Mouse (Mus musculus) forebrain, postnatal 0 days (tissue): ENCODE data around the gene Cela2a. TPM values are rescaled to one million over a fixed set of nuclear protein-coding genes. Genes with fewer than 3 reads are reported as not detected.

Experiments used
- ATAC-seq: fragments of 200-750 bp; cut with Nextera tagmentation; 2 replicates; pipeline ENCODE4 v1.8.0; 2017; ENCODE audit warnings: mild to moderate bottlenecking, moderate library complexity
- DNase-seq: peaks from one replicate; pipeline ENCODE4 v3.0.0-alpha.2; 2015
- H3K27ac ChIP-seq: fragments of 300-500 bp; sonication (generic); 2 replicates; pipeline ENCODE4 v1.5.1; 2014; ENCODE audit warnings: low read depth, mild to moderate bottlenecking, antibody characterized with exemption, low read length, moderate library complexity, mixed read lengths
- H3K27me3 ChIP-seq: fragments of 300-500 bp; sonication (generic); 2 replicates; pipeline ENCODE4 v1.6.1; 2014; ENCODE audit warnings: mild to moderate bottlenecking, low read length, mixed read lengths; ENCODE audit not compliant: insufficient read depth
- H3K36me3 ChIP-seq: fragments of 300-500 bp; sonication (generic); 2 replicates; pipeline ENCODE4 v1.6.1; 2014; ENCODE audit warnings: mild to moderate bottlenecking, moderate library complexity; ENCODE audit not compliant: insufficient read depth
- H3K4me1 ChIP-seq: fragments of 300-500 bp; sonication (generic); 2 replicates; pipeline ENCODE4 v1.6.1; 2014; ENCODE audit warnings: antibody characterized with exemption; ENCODE audit not compliant: insufficient read depth
- H3K4me2 ChIP-seq: fragments of 300-500 bp; sonication (generic); 2 replicates; pipeline ENCODE4 v1.6.1; 2014; ENCODE audit warnings: low read depth, mild to moderate bottlenecking, moderate library complexity
- H3K4me3 ChIP-seq: fragments of 300-500 bp; sonication (generic); 2 replicates; pipeline ENCODE4 v1.5.1; 2014; ENCODE audit warnings: low read depth, low read length, mixed read lengths
- H3K9ac ChIP-seq: fragments of 300-500 bp; sonication (generic); 2 replicates; pipeline ENCODE4 v1.6.1; 2014; ENCODE audit warnings: mild to moderate bottlenecking
- H3K9me3 ChIP-seq: fragments of 300-500 bp; sonication (generic); 2 replicates; pipeline ENCODE4 v1.6.1; 2016; ENCODE audit warnings: low read length
- CTCF ChIP-seq: sonication (generic); IDR thresholded peaks from 2 replicates; pipeline ENCODE4 v1.5.1; 2016; ENCODE audit warnings: antibody characterized with exemption, control low read depth, low read depth
- WGBS: fragments of 180-500 bp; shearing (Covaris S2); extraction: QIAGEN DNeasy Blood & Tissue Kit; methylation state at CpG from one replicate; pipeline ENCODE4 v1.1.7; 2014; 5-methylcytosine and 5-hydroxymethylcytosine counted together
- polyA plus RNA-seq: library from polyadenylated mRNA; unstranded; fragments of >200 nt; fragmentation: Nextera tagmentation; extraction: Ambion mirVana; gene quantifications from 2 replicates; pipeline ENCODE4 v1.2.1, GENCODE M21; 2015
- total RNA-seq: library from RNA; depleted of rRNA; stranded (reverse); fragments of >200 nt; gene quantifications from 2 replicates; pipeline ENCODE4 v1.2.3, GENCODE M21; 2014

Cela2a gene
- total and polyA plus RNA-seq, 2 experiments from 2014 or later = 0.39 TPM; not detected in 1

- no peak overlapping the region for H3K4me2 ChIP-seq
- no peak overlapping the region for H3K9ac ChIP-seq
- H3K27ac ChIP-seq = no peak overlapping the region
- ATAC-seq = no peak
- 80% methylated on average over 7 of the region's 7 CpGs for WGBS
- DNase-seq = no peak
- H3K36me3 ChIP-seq = no peaks in the 10 kb centered on the region
- no peaks in the 10 kb centered on the region for H3K9me3 ChIP-seq
- H3K27me3 ChIP-seq = no peaks in the 10 kb centered on the region
- no peaks in the 10 kb centered on the region for H3K4me1 ChIP-seq
- no peak for TF ChIP-seq CTCF
- H3K4me3 ChIP-seq = no peak overlapping the region
Observed at GRCm38 (mm10) chr4:141831361-141831760, 5.4 kb upstream of the Cela2a start.

GRCm38 (mm10) chr4:141830381-141830780 is 4.4 kb upstream of the Cela2a start:
- H3K27ac ChIP-seq = no peak overlapping the region
- TF ChIP-seq CTCF = no peak
- DNase-seq (no peak), ATAC-seq (no peak)
- no peak overlapping the region for H3K4me2 ChIP-seq
- no peaks in the 10 kb centered on the region for H3K27me3 ChIP-seq
- no peaks in the 10 kb centered on the region for H3K4me1 ChIP-seq
- H3K36me3 ChIP-seq = no peaks in the 10 kb centered on the region
- H3K9ac ChIP-seq = no peak overlapping the region
- WGBS = 44% methylated on average over 11 of the region's 11 CpGs
- no peaks in the 10 kb centered on the region for H3K9me3 ChIP-seq
- no peak overlapping the region for H3K4me3 ChIP-seq

- WGBS = 71% methylated on average over 4 of the region's 4 CpGs
- no peaks in the 10 kb centered on the region for H3K27me3 ChIP-seq
- no peak overlapping the region for H3K4me2 ChIP-seq
- DNase-seq = no peak
- no peak for TF ChIP-seq CTCF
- ATAC-seq = no peak
- no peaks in the 10 kb centered on the region for H3K9me3 ChIP-seq
- no peak overlapping the region for H3K9ac ChIP-seq
- no peak overlapping the region for H3K27ac ChIP-seq
- no peaks in the 10 kb centered on the region for H3K36me3 ChIP-seq
- no peak overlapping the region for H3K4me3 ChIP-seq
- no peaks in the 10 kb centered on the region for H3K4me1 ChIP-seq
Observed at GRCm38 (mm10) chr4:141828177-141828576, 2.2 kb upstream of the Cela2a start.

- no peak for ATAC-seq
- H3K4me2 ChIP-seq = no peak overlapping the region
- WGBS = 95% methylated on average over 2 of the region's 2 CpGs
Observed at GRCm38 (mm10) chr4:141827401-141827800, 1.4 kb upstream of the Cela2a start.

DNA sequence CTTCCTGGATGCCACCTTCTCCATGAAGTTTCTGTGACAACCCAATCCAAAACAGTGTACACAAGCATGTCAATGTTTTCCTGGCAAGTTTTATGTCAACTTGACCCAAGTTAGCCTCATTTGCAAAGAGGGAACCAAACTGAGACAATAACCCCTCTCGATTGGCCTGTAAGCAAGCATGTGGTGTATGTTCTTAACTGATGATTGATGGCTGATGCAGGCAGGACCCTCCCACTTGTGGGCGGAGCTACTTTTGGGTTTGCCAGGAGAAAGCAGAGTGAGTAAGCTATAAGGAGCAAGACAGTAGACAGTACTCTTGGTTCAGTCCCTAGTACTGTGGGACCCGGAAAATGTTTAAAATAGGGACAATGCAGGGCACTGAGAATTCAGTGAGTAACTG is 3.0 kb downstream of the Cela2a start:
- Histone ChIP-seq H3K9ac (no peak overlapping the region), H3K4me1 (no peaks in the 10 kb centered on the region), H3K36me3 (no peaks in the 10 kb centered on the region), H3K9me3 (no peaks in the 10 kb centered on the region), H3K4me3 (no peak overlapping the region), H3K4me2 (no peak overlapping the region), H3K27ac (no peak overlapping the region), H3K27me3 (no peaks in the 10 kb centered on the region)
- no peak for DNase-seq
- ATAC-seq = peak; percentile 50; the same call in 1 of the 2 replicates
- WGBS = 70% methylated on average over 3 of the region's 3 CpGs
- TF ChIP-seq CTCF = no peak

More at GRCm38 (mm10) chr4:141827401-141827800, 1.4 kb upstream of the Cela2a start:
- no peaks in the 10 kb centered on the region for H3K27me3 ChIP-seq
- no peaks in the 10 kb centered on the region for H3K9me3 ChIP-seq
- H3K36me3 ChIP-seq = no peaks in the 10 kb centered on the region
- no peak for DNase-seq
- H3K9ac ChIP-seq = no peak overlapping the region
- no peak for TF ChIP-seq CTCF
- no peak overlapping the region for H3K4me3 ChIP-seq
- H3K27ac ChIP-seq = no peak overlapping the region
- H3K4me1 ChIP-seq = no peaks in the 10 kb centered on the region

DNA sequence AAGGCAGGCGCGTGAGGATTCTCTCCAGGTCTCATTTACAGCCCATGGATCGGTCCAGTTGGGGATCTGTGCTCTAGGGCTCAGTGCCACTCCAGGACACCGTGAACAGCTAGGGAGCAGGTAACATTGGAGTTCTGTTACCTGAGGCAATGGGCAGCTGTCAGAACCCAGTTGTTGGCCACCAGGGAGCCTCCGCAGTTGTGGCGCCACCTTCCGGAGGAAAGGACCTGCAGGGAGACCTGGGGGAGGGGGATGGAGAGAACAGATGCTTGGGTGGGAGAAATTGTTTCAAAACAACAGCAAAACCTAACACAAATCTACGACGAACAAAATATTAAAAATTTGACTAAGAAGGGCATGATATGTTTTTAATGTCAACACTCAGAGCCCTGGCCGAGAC is 3.9 kb downstream of the Cela2a start:
- Histone ChIP-seq H3K27me3 (no peaks in the 10 kb centered on the region), H3K36me3 (no peaks in the 10 kb centered on the region), H3K9me3 (no peaks in the 10 kb centered on the region), H3K4me1 (no peaks in the 10 kb centered on the region), H3K9ac (no peak overlapping the region), H3K4me2 (no peak overlapping the region), H3K27ac (no peak overlapping the region), H3K4me3 (no peak overlapping the region)
- WGBS = 82% methylated on average over 10 of the region's 10 CpGs
- TF ChIP-seq CTCF = peak; percentile 30; the same call in 1 of the 2 replicates
- DNase-seq = no peak
- ATAC-seq = no peak

DNA sequence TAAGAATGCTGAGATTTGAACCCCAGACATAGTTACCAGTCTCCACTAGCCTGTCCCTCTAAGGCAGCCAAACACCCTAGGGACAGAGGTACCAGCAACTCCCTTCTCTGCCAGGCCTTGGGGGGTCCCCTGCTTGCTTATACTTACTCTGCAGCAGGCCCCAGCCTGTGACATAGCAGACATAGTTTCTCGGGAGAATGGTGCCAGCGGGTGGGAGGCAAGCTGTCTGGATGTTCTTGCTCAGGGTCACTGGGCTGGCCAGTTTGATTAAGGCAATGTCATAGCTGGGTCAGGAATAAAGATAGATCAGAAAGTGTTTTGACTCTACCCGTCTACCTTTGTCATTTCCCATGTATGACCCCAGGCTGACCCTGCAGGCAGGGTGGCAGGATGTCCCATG is 4.8 kb downstream of the Cela2a start:
- DNase-seq (no peak), ATAC-seq (no peak)
- H3K27me3 ChIP-seq = no peaks in the 10 kb centered on the region
- H3K4me2 ChIP-seq = no peak overlapping the region
- WGBS = 82% methylated on average over 3 of the region's 3 CpGs
- no peaks in the 10 kb centered on the region; the same call in 1 of the 2 replicates for H3K36me3 ChIP-seq
- no peak overlapping the region for H3K27ac ChIP-seq
- no peak overlapping the region for H3K9ac ChIP-seq
- no peak for TF ChIP-seq CTCF
- H3K9me3 ChIP-seq = no peaks in the 10 kb centered on the region
- no peaks in the 10 kb centered on the region for H3K4me1 ChIP-seq
- H3K4me3 ChIP-seq = no peak overlapping the region
